Mouse (Mus musculus) midbrain, embryonic 10.5 days (tissue): ENCODE data around the gene Lyzl6. TPM values are rescaled to one million over a fixed set of nuclear protein-coding genes. Genes with fewer than 3 reads are reported as not detected.

Experiments
- DNase-seq: peaks from one replicate; pipeline ENCODE4 v3.0.0-alpha.2; 2017; ENCODE audit warnings: low spot score
- H3K27ac ChIP-seq: fragments of 300-500 bp; sonication (generic); replicated peaks from 2 replicates; pipeline ENCODE4 v1.5.1; 2016; ENCODE audit warnings: mild to moderate bottlenecking
- H3K27me3 ChIP-seq: fragments of 300-500 bp; sonication (generic); 2 replicates; pipeline ENCODE4 v1.6.1; 2016; ENCODE audit warnings: low read depth, mild to moderate bottlenecking; ENCODE audit not compliant: poor library complexity, severe bottlenecking
- H3K36me3 ChIP-seq: fragments of 300-500 bp; sonication (generic); 2 replicates; pipeline ENCODE4 v1.6.1; 2016; ENCODE audit warnings: mild to moderate bottlenecking, moderate library complexity
- H3K4me1 ChIP-seq: fragments of 300-500 bp; sonication (generic); 2 replicates; pipeline ENCODE4 v1.6.1; 2016
- H3K4me3 ChIP-seq: fragments of 300-500 bp; sonication (generic); 2 replicates; pipeline ENCODE4 v1.5.1; 2016; ENCODE audit warnings: mild to moderate bottlenecking, moderate library complexity
- H3K9me3 ChIP-seq: fragments of 300-500 bp; sonication (generic); replicated peaks from 2 replicates; pipeline ENCODE4 v1.6.1; 2016; ENCODE audit warnings: mild to moderate bottlenecking
- WGBS: fragments of 180-500 bp; shearing (Covaris S2); methylation state at CpG from one replicate; pipeline ENCODE4 v1.1.7; 2016; 5-methylcytosine and 5-hydroxymethylcytosine counted together
- polyA plus RNA-seq: library from polyadenylated mRNA; unstranded; fragments of >200 nt; fragmentation: Nextera tagmentation; extraction: Ambion mirVana; gene quantifications from 2 replicates; pipeline ENCODE4 v1.2.1, GENCODE M21; 2016

Gene Lyzl6
- polyA plus RNA-seq, 1 experiment from 2014 or later: not detected

- Histone ChIP-seq H3K27me3 (peaks cover 9% of the 10 kb centered on the region), H3K4me1 (no peaks in the 10 kb centered on the region), H3K9me3 (no peaks in the 10 kb centered on the region), H3K4me3 (no peak overlapping the region), H3K36me3 (no peaks in the 10 kb centered on the region), H3K27ac (no peak overlapping the region)
- no peak for DNase-seq
- WGBS: 87% methylated on average over 3 of the region's 3 CpGs
These were observed 3.2 kb downstream of the Lyzl6 start for GRCm38 (mm10) chr11:103635481-103635880.

GRCm38 (mm10) chr11:103634806-103635205, 3.9 kb downstream of the Lyzl6 start:
- DNase-seq: no peak
- Histone ChIP-seq H3K36me3 (no peaks in the 10 kb centered on the region), H3K9me3 (no peaks in the 10 kb centered on the region), H3K4me1 (no peaks in the 10 kb centered on the region), H3K4me3 (no peak overlapping the region), H3K27ac (no peak overlapping the region), H3K27me3 (peaks cover 3% of the 10 kb centered on the region)
- 89% methylated on average over 7 of the region's 7 CpGs for WGBS

- H3K4me1 ChIP-seq: no peaks in the 10 kb centered on the region
- WGBS: 82% methylated on average over 23 of the region's 23 CpGs
- H3K4me3 ChIP-seq: no peak overlapping the region
- H3K9me3 ChIP-seq: no peaks in the 10 kb centered on the region
- H3K27ac ChIP-seq: no peak overlapping the region
- no peak for DNase-seq
- no peaks in the 10 kb centered on the region for H3K36me3 ChIP-seq
- no peaks in the 10 kb centered on the region for H3K27me3 ChIP-seq
These were observed 11.2 kb downstream of the Lyzl6 start for GRCm38 (mm10) chr11:103627453-103627852.

- H3K27ac ChIP-seq: no peak within 1 kb of the TSS
- H3K9me3 ChIP-seq: no peaks in the 10 kb centered on the region
- no peak within 1 kb of the TSS for H3K4me3 ChIP-seq
- H3K36me3 ChIP-seq: no peaks in the 10 kb centered on the region
- 87% methylated on average over 9 of the region's 9 CpGs for WGBS
- H3K27me3 ChIP-seq: no peaks in the 10 kb centered on the region
- DNase-seq: no peak
- H3K4me1 ChIP-seq: no peaks in the 10 kb centered on the region
These were observed 17.6 kb downstream of the Lyzl6 start, which contains the start of gene Gm884 for GRCm38 (mm10) chr11:103621040-103621439. Gene Gm884, minus strand, starts transcription at chr11:103621140.

- no peaks in the 10 kb centered on the region for H3K4me1 ChIP-seq
- DNase-seq: no peak
- H3K27me3 ChIP-seq: no peaks in the 10 kb centered on the region
- no peak overlapping the region for H3K27ac ChIP-seq
- 98% methylated on average over 2 of the region's 2 CpGs for WGBS
- no peak overlapping the region for H3K4me3 ChIP-seq
- no peaks in the 10 kb centered on the region for H3K36me3 ChIP-seq
- H3K9me3 ChIP-seq: no peaks in the 10 kb centered on the region
These were observed 27.9 kb downstream of the Lyzl6 start for GRCm38 (mm10) chr11:103610772-103611171.

GRCm38 (mm10) chr11:103606611-103607010, 32.1 kb downstream of the Lyzl6 start:
- no peak overlapping the region for H3K27ac ChIP-seq
- no peaks in the 10 kb centered on the region for H3K4me1 ChIP-seq
- no peak overlapping the region for H3K4me3 ChIP-seq
- no peaks in the 10 kb centered on the region for H3K36me3 ChIP-seq
- H3K27me3 ChIP-seq: no peaks in the 10 kb centered on the region
- H3K9me3 ChIP-seq: no peaks in the 10 kb centered on the region
- 73% methylated on average over 5 of the region's 5 CpGs for WGBS
- DNase-seq: no peak

Other genes starting within 250 kb of the Lyzl6 start
- gene Plekhm1, start 226.2 kb downstream of the Lyzl6 start, polyA plus RNA-seq: 8.0 and 8.5 TPM in 2 replicates
- not detected in 2 replicates for gene Lrrc37a, start 134.3 kb downstream of the Lyzl6 start, polyA plus RNA-seq
- not detected in 2 replicates for gene Gm884, start 17.8 kb downstream of the Lyzl6 start, polyA plus RNA-seq
- 0.14 TPM in 1 of 2 replicates, not detected in the other for gene Rprml, start 10.7 kb upstream of the Lyzl6 start, polyA plus RNA-seq
- gene Gosr2, start 59.0 kb upstream of the Lyzl6 start, polyA plus RNA-seq: 95.6 and 105 TPM in 2 replicates
- 0.43 and 0.73 TPM in 2 replicates for gene Wnt9b, start 110.9 kb upstream of the Lyzl6 start, polyA plus RNA-seq
- gene Wnt3, start 135.3 kb upstream of the Lyzl6 start, polyA plus RNA-seq: 9.8 and 10.8 TPM in 2 replicates